Mouse (Mus musculus) granulocyte monocyte progenitor cell, adult 5-6 weeks (primary cell): ENCODE data around the gene Sp1. TPM values are rescaled to one million over a fixed set of nuclear protein-coding genes. Genes with fewer than 3 reads are reported as not detected.
A peak's percentile ranks its signal among the peaks of the same experiment; 100 is the strongest.

Experiments used
- ATAC-seq: replicated peaks from 2 replicates; pipeline ENCODE4 v1.8.0; 2016; ENCODE audit warnings: mild to moderate bottlenecking, moderate TSS enrichment, inconsistent platforms; ENCODE audit not compliant: poor library complexity, severe bottlenecking
- total RNA-seq, 2 experiments: library from RNA; stranded (forward) in 1 of 2; stranded (reverse) in 1 of 2; fragments of 200-712, 200-1000 nt in 1 of 2; fragments of >200 nt in 1 of 2; fragmentation: Nextera tagmentation in 1 of 2; gene quantifications; 2 replicates each; pipeline ENCODE4 v1.2.3; 2014 to 2017

Sp1 gene
- total RNA-seq, 2 experiments from 2014 or later = 56.1 to 59.6 TPM

DNA sequence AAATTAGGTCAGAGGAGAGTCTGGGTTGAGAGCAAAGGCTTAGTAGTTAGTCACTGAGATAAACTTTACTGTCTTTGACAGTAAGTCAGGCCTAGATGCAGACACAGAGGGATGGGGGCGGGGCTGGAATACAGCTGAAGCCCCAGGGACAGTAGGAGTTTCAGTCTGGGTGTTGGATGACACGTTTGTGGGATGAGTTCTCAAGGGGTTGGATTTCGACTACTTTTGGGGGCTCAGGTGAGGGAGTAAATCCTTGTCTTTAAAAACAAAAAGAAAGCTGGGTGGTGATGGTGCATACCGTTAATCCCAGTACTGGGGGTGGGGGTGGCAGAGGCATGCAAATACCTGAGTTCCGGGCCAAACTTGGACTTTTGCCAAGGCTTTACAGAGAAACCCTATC lies 7.3 kb upstream of the Sp1 start:
- no peak for ATAC-seq

DNA sequence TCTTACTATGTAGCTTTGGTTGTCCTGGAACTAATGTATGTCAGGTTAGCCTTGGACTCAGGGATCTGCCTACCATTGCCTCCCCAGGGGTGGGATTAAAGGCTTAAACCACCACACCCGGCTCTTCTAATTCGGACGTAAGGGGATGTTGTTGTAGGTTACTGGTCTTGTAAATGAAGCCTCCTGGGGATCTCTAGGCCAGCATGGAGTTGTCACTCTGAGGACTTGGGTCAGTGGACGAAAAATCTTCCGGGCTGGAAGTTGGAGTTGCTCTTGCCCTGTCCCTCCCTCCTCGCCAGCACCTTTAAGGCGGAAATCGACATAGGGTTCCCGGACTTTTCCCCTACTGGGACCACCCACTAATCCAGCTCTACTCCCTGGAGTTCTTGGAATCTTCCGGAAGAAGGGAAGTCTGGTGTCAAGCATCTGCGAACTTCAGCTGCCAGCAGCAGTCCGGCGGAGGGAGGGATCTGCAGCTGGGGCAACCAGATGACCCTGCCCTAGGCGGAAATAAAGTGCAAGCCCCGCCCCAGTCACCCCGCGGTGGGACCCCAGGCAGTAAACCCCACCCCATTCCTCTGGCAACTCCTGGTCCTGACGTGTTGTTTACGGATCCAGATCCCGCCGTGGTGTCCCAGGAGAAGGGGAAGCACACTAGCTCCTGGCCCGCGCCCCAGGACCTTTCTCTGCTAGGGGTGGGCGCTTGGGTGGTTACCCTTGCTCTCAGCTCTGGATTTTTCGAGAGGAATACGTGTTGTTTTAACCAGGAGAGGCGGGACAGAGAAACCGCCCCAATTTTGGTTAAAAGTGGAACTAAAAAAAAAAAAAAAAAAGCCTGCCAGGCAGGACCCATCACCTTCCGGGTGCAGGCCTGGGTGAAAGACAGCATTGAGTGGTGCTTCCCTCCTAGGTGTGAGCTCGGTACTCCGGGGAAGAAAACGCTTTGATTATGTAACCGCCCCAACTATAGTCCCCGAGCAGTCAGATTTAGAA lies 6.4 kb upstream of the Sp1 start:
- peak; percentile 96 for ATAC-seq

DNA sequence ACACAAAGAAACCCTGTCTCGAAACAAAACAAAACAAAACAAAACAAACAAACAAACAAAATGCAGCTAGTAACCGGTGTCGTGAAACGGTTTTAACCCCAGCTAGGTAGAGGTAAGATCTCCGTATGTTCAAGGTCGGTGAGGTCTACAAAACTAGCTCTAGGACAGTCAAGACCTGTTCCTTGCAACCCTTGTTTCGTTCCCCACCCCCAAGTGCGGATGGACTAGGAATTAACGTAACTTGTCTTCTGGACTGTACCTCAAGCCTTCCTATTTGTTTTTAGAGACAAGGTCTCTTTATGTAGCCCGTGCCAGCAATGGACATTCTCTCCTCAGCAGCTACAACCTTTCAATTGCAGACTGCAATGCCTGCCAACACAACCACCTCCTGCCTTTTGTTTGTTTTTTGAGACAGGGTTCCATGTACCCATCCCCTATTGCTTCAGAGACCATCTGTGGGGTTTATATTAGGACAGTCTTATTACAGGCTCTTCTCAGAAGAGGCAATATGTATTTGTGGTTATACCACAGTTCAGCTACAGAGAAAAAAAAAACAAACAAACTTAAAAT lies 5.4 kb upstream of the Sp1 start:
- ATAC-seq = no peak

DNA sequence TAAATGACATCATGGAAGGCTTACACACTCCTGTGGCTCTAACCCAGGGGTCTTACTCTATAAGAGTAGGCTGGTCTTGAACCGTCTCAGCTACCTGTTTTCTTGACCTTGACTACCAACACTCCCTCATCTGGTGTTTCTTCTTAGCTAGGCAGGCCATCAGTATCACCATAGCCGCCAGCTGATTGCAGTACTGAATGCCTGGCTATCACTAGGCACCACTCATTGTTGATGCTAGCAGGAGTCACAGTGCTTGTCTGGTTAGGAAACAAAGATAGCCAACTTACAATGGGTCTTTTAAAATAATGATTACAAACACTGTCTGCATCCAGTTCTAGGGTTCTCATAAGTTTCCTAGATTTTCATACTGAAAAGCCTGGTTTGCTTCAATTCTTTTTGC lies 4.7 kb upstream of the Sp1 start:
- ATAC-seq = no peak

DNA sequence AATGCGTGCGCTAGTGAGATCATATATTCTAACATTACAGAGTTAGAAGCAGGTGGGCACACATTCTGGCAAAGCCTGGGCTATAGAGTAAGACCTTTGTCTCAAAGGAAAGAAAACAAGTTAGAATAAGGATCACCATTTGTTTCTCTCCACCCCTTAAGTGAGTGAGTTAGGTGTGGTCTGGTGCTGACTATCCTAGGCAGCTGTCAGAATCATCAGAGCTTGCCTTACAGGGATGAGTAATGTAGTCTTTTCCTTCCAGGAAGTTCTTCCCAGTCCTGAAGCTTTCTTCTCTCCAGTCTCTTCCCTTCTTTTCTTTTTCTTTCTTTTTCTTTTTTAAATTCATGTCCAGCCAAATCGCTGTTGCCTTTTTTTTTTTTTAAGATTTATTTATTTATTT lies 3.7 kb upstream of the Sp1 start:
- no peak for ATAC-seq

DNA sequence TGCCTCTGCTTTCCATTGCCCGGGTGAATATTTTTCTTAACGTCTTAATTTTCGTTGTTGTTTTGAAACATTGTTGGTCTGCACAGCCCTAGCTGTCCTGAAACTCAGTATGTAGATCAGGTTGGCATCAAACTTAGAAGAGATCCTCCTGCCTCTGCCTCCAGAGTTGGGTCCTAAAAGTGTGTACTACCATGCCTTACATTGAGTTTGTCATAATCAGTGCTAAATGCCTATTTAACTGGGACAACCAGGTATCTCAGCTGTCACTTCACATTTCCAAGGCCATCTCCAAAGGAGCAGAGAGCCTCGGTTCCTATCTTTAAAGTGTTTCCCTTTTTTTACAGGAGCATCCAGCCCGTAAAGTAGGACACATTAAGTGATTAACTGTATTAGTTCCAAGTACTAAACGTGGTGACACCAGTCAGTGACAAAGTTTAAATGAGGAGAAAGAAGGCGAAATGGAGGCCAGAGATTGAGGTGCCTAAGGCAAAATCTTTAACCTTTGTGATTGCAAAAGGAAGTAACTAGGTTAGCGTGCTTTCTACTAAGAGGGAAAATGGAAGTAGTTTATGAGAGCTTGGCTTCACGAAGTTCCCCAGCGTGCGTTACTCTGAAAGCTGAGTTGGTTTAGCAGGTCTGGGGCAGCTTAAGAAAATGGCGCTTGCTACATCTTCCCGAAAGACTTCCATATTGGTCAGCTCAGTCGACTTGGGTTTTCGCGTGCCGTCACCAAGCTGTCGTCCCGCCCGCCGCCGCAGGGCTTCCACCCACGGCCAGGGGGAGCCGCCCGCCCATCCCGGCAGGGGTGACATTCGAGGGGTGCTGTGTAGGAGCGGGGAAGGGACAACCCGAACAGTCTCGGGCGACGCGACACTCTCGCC lies 1.1 kb upstream of the Sp1 start:
- ATAC-seq = peak; percentile 45; the same call in 1 of the 2 replicates

DNA sequence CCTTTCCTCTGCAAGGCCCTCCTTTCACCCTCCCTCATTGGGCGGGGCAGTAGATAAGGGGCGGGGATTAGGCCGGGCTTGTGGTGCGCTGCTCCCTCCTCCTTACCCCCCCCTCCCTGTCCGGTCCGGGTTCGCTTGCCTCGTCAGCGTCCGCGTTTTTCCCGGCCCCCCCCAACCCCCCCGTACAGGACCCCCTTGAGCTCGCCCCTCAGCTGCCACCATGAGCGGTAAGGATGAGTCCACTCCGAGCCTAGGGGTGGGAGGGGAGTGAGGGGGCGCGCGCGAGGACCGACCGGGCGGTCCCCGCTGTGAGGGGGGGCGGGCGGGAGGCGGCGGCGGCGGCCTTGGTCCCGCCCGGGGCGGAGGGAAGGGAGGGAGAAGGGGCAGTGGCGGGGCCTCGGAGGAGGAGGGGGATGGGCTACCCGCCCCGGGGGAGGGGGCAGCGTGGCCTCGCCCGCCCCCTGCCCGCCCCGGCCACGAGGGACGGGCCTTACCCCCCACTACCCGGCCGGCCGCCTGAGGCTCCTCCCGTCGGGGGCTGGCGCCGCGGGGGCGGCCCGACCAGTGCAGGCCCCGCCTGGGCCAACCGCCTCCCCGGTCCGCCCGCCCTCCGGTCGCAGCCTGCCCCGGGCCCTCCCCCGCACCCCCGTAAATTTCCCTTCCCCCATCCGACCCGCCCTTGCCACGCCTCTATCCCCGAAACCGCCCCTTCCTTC lies 411 bp downstream of the Sp1 start:
- ATAC-seq = peak; percentile 17

DNA sequence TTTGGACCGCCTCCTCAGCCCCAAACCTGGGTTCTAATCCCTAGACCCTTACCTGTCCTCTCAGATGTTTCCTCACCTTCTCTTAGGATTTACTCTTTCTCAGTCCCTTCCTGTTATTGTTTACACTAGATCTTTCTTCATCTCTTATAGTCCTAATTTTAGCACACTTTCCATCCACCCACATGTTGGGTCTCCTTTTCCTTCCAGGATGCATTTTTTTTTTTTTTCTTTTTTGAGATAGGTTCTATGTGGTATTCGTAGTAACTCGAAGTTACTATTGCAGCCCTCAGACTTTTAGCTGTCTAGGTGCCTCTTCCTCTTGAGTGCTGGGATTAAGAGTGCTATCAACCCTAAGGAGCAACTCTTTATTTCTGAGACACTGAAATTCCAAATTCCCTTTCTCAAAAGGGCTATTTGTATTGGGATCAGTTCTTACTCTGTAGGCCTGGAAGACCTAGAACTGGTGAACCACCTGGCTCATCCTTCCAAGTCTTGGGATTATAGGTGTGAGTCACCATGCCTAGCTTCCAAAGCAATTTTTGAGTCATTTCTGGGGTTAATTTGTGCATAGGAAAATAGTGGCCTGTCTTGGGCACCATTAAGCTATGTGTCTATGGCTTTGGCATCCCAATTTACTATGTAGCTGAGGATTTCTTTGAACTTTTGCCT lies 1.1 kb downstream of the Sp1 start:
- no peak for ATAC-seq

DNA sequence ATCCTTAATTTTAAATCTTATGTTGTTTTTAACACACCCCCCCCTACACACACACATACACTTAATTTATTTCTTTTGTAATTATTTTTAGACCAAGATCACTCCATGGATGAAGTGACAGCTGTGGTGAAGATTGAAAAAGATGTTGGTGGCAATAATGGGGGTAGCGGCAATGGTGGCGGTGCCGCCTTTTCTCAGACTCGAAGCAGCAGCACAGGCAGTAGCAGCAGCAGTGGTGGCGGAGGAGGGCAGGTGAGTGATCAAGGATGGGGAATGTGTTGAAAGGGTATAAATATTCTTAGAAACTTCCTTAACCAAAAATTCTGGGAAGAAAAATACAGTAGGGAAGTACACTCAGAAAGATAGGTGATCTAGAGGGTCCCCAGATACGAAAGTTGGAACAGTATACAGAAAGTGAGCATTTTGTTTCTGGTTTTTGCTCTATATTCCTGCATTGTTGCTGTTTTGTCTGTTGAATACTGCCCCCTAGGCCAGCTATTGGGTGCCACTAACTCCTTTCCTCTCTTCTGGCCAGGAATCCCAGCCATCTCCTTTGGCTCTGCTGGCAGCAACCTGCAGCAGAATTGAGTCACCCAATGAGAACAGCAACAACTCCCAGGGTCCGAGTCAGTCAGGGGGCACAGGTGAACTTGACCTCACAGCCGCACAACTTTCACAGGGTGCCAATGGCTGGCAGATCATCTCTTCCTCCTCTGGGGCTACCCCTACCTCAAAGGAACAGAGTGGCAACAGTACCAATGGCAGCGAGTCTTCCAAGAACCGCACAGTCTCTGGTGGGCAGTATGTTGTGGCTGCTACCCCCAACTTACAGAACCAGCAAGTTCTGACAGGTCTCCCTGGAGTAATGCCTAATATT lies 2.0 kb downstream of the Sp1 start:
- ATAC-seq = no peak

DNA sequence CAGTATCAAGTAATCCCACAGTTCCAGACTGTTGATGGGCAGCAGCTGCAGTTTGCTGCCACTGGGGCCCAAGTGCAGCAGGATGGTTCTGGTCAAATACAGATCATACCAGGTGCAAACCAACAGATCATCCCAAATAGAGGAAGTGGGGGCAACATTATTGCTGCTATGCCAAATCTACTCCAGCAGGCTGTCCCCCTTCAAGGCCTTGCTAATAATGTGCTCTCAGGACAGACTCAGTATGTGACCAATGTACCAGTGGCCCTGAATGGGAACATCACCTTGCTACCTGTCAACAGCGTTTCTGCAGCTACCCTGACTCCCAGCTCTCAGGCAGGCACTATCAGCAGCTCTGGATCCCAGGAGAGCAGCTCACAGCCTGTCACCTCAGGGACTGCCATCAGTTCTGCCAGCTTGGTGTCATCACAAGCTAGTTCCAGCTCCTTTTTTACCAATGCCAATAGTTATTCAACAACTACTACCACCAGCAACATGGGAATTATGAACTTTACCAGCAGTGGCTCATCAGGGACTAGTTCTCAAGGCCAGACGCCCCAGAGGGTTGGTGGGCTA lies 2.7 kb downstream of the Sp1 start:
- no peak for ATAC-seq

DNA sequence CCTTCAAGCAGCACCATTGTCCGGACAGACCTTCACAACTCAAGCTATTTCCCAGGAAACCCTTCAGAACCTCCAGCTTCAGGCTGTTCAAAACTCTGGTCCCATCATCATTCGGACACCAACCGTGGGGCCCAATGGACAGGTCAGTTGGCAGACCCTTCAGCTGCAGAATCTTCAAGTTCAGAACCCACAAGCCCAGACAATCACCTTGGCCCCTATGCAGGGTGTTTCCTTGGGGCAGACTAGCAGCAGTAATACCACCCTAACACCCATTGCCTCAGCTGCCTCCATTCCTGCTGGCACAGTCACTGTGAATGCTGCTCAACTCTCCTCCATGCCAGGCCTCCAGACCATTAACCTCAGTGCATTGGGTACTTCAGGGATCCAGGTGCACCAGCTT lies 3.3 kb downstream of the Sp1 start:
- ATAC-seq = no peak

DNA sequence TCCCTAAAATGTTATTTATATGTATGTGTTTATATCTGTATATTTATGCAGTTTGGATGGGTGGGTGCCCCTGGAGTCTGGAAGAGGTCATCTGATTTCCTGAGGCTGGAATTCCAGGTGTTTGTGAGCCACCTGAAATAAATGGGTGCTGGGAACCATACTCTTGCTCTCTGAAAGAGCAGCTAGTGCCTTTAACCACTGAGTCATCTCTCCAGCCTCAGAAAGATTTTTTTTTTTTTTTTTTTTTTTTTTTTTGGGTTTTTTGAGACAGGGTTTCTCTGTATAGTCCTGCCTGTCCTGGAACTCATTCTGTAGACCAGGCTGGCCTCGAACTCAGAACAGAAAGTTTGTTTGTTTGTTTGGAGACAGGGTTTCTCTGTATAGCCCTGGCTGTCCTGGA lies 5.1 kb downstream of the Sp1 start:
- ATAC-seq = no peak

DNA sequence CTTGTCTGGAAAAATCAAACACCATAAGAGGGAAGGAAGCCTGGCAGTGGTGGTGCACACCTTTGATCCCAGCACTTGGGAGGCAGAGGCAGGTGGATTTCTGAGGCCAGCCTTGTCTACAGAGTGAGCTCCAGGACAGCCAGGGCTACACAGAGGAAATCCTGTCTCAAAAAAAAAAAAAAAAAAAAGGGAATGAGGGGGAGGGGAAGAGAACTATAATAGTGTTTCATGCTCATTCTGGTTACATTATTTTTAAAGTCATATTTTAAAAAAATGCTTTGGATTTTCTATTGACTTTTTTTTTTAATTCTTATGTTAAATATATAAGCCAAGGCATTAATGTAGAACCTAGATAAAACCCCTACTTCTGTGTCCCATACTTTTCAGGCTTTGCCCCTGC lies 7.7 kb downstream of the Sp1 start:
- ATAC-seq = no peak

DNA sequence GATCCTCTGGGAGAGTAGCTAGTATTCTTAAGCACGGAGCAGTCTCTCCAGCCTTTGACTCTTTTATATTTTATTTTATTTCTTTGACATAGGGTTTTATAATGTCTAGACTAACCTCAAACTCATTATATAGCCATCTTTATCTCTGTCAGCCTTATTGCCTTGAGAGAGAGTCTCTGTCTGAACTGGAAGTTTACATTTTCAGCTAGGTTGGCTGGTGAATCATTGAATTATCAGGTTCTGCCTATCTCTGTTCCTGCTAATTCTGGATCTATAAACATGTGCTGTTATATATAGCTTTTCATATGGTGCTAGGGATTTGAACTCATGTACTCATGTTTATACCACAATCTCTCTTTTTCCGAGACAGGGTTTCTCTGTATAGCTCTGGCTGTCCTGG lies 11.6 kb downstream of the Sp1 start:
- ATAC-seq = no peak

DNA sequence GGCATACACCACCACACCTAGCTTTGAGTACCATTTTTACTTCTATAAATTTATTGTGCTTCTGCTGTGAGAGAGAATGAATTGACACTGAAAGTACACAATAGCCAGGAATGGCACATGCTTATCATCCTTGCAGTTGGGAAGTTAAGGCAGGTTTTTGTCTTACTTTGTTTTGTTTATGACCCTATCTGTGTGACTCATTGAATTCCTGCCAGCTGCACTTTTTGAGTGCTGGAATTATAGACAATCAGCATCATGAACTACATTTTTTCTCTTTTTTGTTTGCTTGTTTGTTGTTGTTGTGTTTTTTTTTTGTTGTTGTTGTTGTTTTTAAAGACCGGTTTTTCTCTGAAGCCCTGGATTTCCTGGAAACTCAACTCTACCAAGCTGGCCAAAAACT lies 15.0 kb downstream of the Sp1 start:
- ATAC-seq = no peak

DNA sequence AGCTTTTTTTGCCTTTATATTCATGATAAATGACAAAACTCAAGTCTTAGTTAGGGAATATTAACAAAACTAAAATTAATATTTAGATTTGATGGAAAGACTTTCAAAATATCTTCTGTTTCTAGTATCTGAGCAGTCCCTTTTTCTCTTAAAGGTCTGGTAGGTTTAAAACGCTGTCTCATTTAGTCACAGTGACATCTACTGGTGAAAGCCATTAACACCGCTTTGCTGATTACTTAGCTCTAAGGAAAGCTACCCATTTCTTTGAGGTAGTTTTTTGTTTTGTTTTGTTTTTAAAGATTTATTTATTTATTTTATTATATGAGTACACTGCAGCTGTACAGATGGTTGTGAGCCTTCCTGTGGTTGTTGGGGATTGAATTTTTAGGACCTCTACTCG lies 15.5 kb downstream of the Sp1 start:
- peak; percentile 66 for ATAC-seq

DNA sequence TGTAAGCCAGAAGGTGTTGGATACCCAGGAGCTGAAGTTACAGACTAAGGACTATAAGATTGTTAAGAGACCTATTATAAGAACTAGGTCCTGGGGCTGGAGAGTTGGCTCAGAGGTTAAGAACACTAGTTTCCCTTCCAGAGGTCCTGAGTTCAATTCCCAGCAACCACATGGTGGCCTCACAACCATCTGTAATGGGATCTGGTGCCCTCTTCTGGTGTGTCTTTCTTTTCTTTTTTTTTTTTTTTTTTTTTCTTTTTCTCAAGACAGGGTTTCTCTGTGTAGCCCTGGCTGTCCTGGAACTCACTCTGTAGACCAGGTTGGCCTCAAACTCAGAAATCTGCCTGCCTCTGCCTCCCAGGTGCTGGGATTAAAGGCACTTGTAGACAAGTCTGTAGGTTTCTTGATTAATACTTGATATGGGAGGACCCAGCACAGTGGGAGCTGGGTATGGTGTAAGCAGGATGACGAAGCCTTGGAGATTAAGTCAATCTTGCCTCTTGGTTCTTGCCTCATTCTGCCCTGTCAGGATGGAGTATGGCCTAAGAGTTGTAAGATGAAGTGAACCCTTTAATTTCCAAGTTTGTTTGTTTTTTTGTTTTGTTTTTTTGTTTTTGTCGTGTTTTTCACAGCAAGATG lies 17.8 kb downstream of the Sp1 start:
- no peak for ATAC-seq

DNA sequence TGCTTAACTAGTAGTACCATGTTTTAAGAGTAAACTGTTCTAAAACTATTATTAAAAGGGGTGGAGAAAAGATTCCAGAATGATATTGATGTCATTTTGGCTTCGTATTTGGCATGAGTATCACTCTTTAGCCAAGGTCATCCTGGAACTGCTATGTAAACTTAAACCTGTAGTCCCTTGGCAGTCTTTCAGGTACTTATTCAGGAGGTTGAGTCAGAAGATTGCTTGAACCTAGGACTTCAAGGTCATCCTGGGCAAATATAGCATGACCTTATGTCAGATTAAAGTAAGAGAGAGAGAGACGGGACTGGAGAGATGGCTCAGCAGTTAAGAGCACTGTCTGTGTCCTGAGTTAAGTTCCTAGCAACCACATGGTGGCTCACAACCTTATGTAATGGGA lies 18.7 kb downstream of the Sp1 start:
- ATAC-seq = no peak
